Mouse (Mus musculus): ENCODE data around the gene P2ry10b. TPM values are rescaled to one million over a fixed set of nuclear protein-coding genes. Genes with fewer than 3 reads are reported as not detected.

P2ry10b gene
- total RNA-seq (2022) = under 1 TPM; 0.12 to 0.61 (median 0.47) TPM

DNA sequence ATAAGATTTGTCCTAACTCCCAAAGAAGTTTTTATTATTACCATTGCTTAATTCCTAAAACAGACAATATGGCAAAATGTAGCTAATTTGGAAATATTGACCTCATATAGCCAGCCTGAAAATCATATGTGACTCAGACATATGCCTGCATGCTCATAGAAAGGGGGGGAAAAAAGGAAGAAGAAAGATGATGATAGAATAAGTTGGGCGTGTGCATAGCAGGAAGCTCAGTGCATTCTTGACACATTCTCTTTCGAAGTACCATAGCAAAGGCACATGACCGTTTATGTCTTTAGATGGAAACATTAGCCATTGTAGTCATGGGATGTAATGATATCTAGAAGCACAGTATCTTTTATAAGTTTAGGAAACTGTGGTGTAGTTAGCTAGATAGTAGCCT, at the start of gene P2ry10b:
Gene P2ry10b, plus strand, starts transcription at position 247 of the 400 bp plus-strand sequence.
- DNase-seq (ENCODE audit: low spot score in 2 of 2) = no peak

DNA sequence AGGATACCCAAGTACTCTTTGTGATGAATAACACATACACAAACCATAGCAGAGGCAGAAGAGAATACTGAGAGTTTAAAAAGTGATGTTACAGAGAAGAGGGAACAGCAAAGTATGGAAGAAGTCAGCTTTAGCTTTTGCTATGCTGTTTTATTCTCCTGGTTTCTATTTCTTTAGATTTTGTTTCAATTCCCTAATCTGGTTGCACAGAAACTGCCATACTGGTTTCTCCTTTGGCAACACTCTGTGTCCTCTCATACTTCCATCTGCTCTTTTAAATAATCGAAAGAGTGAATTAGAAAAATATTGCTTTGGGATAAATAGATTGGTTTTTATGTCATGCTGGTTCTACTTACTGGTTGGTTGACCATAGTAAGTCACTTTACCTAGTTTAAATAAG, 32.4 kb upstream of the P2ry10b start:
- DNase-seq (ENCODE audit: low spot score in 2 of 2) = no peak

DNA sequence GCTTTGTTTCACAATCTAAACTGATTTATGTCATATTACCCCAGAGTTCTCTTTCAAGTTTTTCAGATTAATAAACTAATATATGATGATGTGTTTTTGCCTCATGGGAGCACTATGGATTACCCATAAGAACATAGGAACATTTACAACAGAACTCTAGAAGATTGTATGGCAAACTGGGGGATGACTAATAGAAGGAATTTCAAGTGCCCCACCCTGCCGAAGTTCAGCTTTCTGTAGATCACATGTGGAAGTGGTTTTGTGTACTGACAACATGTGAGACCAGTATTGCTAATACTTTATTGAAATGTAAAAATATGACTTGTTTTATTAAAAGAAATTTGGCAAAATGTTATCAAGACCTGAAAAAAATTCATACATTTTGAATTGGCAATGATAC, 31.7 kb upstream of the P2ry10b start:
- no peak for DNase-seq (ENCODE audit: low spot score in 2 of 2)

DNA sequence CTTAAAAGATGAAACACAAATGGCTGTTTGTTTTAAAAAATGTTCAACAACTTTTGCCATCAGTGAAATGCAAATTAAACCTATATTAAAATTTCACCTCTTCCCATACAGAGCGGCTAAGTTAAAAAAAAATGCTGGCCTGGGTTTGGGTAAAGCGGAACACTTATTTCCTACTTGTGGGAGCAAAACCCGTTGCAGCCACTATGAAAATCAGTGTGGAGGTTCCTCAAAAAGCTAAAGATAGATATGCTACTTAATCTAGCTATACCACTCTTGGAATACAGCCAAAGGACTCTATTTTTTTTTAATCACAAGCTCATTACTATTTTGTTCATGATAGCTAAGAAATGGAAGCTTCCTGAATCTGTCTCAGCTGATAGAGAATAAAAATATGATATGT, 5.5 kb upstream of the P2ry10b start:
- no peak for DNase-seq (ENCODE audit: low spot score in 2 of 2)

DNA sequence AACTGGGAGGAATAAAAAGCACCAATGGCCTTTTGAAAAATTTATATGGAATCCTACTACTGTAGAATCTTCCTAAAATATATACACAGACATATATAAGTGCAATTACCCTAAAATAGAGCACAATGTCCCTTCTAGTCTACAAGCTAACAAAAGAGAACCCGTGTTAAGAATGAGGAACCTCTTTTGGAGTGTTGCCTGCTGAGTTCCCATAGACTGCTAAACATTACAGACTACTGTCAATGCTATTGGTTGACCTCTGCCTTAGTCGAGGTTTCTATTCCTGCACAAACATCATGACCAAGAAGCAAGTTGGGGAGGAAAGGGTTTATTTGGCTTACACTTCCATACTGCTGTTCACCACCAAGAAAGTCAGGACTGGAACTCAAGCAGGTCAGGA, 4.8 kb upstream of the P2ry10b start:
- DNase-seq (ENCODE audit: low spot score in 2 of 2) = no peak

DNA sequence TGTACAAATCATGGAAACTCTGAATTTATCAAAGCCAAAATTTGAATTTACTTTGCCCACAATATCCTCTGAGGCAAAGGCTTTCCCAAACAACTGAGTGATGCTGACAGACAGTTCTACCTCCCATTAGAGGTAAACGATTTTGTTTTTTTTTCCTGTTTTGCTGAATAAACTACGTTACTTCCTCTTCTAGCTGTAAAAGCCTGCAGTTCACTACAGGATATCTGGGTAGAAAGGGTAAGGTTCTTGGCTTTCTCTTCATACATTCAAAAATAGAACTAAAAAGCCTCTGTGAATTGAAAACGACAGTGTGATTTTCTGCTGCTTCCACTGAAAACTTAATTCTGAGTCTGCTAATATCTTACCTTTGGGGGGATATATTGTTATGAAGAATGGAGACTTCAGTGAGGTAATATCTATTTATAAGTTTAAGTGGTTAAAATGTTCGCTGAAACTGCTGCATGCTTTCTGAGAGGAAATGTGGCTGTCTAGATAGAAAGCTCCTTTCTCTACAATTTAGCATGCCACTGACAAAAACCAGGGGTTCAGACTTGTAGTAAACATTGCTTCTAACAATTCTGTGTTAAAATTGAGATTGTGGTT, 765 bp downstream of the P2ry10b start:
- DNase-seq (ENCODE audit: low spot score in 2 of 2) = no peak

DNA sequence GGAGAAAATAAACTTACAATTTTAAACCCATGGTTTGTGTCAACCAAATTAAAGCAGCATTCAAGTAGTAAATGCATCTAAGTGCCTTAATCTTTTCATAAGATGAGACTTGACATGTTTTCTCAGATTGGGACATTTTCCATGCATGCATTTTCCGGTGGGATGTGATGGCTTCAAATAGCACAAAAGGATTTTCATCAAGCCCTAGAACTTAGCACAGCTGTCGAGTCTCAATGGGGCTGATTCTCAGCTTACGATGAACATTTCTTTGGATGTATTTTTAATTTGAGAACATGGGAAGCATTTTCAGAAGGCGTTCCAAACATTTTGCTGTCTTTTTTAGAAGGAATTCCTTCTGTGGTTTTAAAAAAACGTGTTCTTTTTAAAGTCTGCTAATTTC, 1.3 kb downstream of the P2ry10b start:
- no peak for DNase-seq (ENCODE audit: low spot score in 2 of 2)

DNA sequence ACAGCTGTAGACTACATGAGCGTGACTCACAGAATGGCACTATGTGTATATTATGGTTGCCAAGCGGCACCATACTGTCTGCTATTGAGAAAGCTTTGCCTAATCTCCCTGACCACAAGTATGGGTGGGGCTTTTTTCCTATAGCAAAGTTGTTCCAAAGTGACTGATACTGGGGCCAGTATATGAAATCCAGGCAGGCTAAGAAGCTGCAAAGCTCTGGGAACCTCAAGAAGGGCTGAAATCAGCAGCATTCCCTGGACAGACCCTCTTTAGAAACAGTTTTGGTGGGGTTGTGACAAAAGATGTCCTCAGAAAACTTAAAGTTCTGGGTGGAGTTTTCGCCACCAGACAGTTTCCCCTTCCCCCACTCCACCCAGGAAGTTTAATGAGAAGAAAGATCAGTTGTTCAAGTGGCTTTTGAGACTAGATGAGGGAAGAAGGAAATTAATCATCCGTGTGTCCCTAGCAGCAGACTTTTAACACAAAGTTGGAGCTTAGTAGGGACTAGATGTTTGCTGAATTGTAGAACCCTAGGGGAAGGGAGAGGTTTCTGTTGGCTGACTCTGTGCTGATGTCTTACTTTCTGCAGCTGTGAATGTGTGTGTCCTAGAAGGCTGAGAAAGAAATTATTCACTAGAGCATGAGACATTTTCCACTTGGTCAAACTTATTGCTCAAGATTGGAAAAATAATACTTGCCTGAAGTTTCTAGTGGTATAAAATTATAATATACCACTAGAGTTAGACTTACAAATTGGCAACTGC, 2.2 kb downstream of the P2ry10b start:
- DNase-seq (ENCODE audit: low spot score in 2 of 2) = no peak

DNA sequence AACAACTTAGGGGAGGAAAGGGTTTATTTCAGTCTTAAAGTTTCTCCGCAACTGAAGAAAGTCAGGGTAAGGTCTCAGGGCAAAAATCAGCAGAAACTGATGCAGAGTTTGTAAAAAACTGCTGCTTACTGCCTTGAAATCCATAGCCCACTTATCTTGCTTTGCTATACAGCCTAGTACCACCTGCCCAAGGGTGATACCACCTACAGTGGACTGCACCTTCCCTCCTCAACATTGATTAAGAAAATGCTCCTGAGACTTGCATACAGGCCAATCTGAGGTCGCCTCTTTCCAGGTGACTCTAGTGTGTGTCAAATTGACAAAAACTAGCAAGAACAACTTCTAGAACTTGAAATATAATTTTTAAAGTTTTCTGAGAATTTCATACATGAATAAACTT, 7.3 kb downstream of the P2ry10b start:
- DNase-seq (ENCODE audit: low spot score in 2 of 2) = no peak

DNA sequence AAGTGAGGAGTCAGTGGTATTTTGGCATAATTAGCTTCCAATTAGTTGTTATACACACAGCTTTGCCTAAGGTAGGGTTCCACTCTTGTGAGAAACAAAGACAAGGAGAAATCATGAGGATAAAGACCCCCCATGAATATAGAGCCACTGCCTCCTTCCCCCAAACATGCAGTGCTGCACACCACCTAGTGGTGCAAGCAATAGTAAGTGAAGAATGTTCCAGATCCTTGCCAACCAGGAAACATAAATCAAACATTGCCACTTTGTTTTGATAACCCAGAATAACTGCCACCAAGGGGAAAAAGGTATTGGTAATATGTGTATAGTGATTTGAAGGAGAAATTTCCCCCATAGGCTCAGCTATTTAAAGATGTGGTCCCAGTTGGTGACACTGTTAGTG, 11.8 kb downstream of the P2ry10b start:
- no peak for DNase-seq (ENCODE audit: low spot score in 2 of 2)

DNA sequence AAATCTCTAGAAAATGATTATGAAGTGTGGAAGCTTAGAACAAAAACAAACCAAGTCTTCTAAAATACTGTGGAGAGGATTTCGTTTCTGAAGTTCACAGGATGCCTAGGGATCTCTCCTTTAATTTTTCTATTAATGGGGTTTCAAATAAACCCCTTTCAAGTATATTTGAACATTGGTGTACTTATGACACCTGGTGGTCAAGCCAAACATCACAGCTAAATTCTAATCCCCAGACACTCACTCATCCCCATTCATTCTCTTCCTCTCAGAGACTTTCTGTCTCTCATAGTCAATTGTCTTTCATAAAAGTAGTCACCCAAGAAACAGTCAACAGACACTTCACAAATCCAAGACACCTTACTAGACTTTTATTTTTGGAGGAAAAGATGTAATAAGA, 19.6 kb downstream of the P2ry10b start:
- DNase-seq (ENCODE audit: low spot score in 2 of 2) = peak in 1 of 2 experiments; percentile 5

DNA sequence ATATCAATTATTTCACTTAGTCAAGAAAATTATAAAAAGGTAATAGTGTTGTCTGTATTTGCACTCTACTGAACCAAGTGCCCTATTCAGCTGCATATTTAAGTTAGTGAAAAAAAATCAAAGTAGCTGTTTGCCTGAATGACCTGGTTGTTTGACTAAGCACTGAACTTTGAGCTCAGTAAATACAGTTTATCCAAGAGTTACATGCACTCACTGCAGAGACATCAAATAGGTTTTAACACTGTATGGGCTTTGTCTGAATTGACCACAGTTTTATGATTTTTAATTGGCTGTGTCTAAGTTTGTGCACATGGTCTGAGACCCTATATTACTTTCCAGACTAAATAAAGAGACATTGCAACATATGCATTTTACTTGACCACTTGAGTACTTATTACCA, 20.4 kb downstream of the P2ry10b start:
- DNase-seq (ENCODE audit: low spot score in 2 of 2) = no peak

DNA sequence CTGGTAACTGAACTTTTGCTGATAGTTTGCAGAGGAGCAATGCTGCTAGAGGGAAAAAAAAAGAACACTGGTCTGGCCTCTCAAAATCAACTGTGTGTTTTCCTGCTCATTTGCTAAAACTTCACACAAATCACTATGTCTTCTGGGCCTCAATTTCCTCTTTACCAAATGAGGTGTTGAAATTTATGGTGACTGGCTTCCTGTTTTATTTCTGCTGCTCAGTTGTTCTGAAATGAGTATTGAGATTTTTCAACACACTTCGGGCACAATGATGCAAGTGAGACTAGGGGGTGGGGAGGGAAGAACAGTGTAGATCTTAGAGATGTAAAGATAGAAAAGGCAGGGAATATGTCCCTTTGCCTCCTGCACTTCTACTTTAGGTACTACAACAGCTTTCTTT, 30.0 kb downstream of the P2ry10b start:
- DNase-seq (ENCODE audit: low spot score in 2 of 2) = no peak

DNA sequence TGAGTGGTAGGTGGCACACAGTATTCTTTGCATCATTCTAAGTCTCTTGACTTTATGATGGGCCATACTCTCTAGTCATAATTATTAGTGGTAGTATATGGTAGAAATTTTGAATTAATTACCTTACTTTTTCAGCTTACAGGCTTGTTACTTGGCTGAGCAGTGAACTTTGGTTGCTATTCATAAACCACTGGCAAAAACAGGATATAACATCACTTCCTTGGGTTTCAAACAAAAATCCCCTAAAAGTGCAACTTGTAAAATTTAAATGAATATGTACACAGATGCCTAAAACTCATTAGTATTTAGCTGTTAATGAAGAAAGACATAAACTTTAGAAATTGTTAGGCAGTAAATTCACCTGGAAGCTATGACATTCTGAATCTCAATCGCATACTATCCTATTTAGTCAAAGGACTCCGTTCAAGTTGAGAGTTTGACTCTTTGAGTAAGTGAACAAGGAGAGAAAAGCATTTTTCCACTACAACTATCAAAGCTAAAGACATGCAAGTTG, 68.9 kb downstream of the P2ry10b start:
- DNase-seq (ENCODE audit: low spot score in 2 of 2) = no peak

Other genes starting within 250 kb of the P2ry10b start
- 1 to 10 TPM; 1.9 TPM for gene Lpar4, start 228.3 kb upstream of the P2ry10b start, total RNA-seq (2022)
- gene P2ry10, start 60.4 kb upstream of the P2ry10b start, total RNA-seq (2022) = not detected
- gene Gpr174, start 107.0 kb downstream of the P2ry10b start, total RNA-seq (2022) = not detected

All from layer of hippocampus, adult 8-10 months (tissue).